Mouse (Mus musculus): ENCODE data around the gene Nabp2. TPM values are rescaled to one million over a fixed set of nuclear protein-coding genes. Genes with fewer than 3 reads are reported as not detected.

Nabp2 gene
- total RNA-seq, 1 experiment = 25.3 TPM

GRCm38 (mm10) chr10:128396017-128396673, 15.1 kb downstream of the Nabp2 start:
- in situ Hi-C loops (cut with MboI; ENCODE audit: low sequenced_read_pairs in 2 of 2, unreplicated experiment in 2 of 2) = no loop called here
- no peak for DNase-seq (ENCODE audit: low read depth, low spot score)

GRCm38 (mm10) chr10:128391850-128392249, 19.4 kb downstream of the Nabp2 start:
- H3K9ac ChIP-seq (ENCODE audit: insufficient read depth, low read depth, low read length, poor library complexity, severe bottlenecking) = no peak overlapping the region
- no peaks in the 10 kb centered on the region for H3K9me3 ChIP-seq (ENCODE audit: control insufficient read depth, insufficient read depth, low read depth, low read length)
- no peak overlapping the region for H3K27ac ChIP-seq (ENCODE audit: insufficient read depth, low read depth, low read length, poor library complexity, severe bottlenecking)
- TF ChIP-seq HCFC1 (IDR thresholded peaks at IDR 0.05; ENCODE audit: borderline replicate concordance, insufficient read depth, low read length) = no peak
- TF ChIP-seq CHD2 (IDR thresholded peaks at IDR 0.05; ENCODE audit: low read depth, low read length) = no peak
- no peak for TF ChIP-seq MAFK (IDR thresholded peaks at IDR 0.05; ENCODE audit: insufficient read depth, low read depth, low read length)
- no peak for TF ChIP-seq ZNF384 (IDR thresholded peaks at IDR 0.05; ENCODE audit: low read depth, low read length)
- no peak for TF ChIP-seq ZC3H11A (IDR thresholded peaks at IDR 0.05; ENCODE audit: borderline replicate concordance, low read depth, low read length)
- no peak for DNase-seq (ENCODE audit: low read depth, low spot score)
- peaks cover 60% of the 10 kb centered on the region for H3K36me3 ChIP-seq (ENCODE audit: control insufficient read depth, insufficient read depth, low read length, poor library complexity, severe bottlenecking)
- H3K4me1 ChIP-seq (ENCODE audit: control insufficient read depth in 2 of 2, insufficient read depth in 2 of 2, low read length in 2 of 2, poor library complexity in 1 of 2) = peaks cover 0 to 26% of the 10 kb centered on the region in 2 experiments; a peak in 1 of 4 replicates
- H3K4me3 ChIP-seq (ENCODE audit: insufficient read depth in 1 of 2, low read depth in 1 of 2, low read length in 2 of 2, poor library complexity in 1 of 2, severe bottlenecking in 1 of 2) = no peak overlapping the region
- in situ Hi-C loops (cut with MboI; ENCODE audit: low sequenced_read_pairs in 2 of 2, unreplicated experiment in 2 of 2) = no loop called here

More at GRCm38 (mm10) chr10:128396017-128396673, 15.1 kb downstream of the Nabp2 start:
- TF ChIP-seq ZC3H11A (IDR thresholded peaks at IDR 0.05; ENCODE audit: borderline replicate concordance, low read depth, low read length) (no peak), CHD2 (IDR thresholded peaks at IDR 0.05; ENCODE audit: low read depth, low read length) (no peak), HCFC1 (IDR thresholded peaks at IDR 0.05; ENCODE audit: borderline replicate concordance, insufficient read depth, low read length) (no peak), ZNF384 (IDR thresholded peaks at IDR 0.05; ENCODE audit: low read depth, low read length) (no peak), MAFK (IDR thresholded peaks at IDR 0.05; ENCODE audit: insufficient read depth, low read depth, low read length) (no peak)
- H3K9ac ChIP-seq (ENCODE audit: insufficient read depth, low read depth, low read length, poor library complexity, severe bottlenecking) = no peak overlapping the region
- peaks cover 21% of the 10 kb centered on the region for H3K36me3 ChIP-seq (ENCODE audit: control insufficient read depth, insufficient read depth, low read length, poor library complexity, severe bottlenecking)
- H3K27ac ChIP-seq (ENCODE audit: insufficient read depth, low read depth, low read length, poor library complexity, severe bottlenecking) = no peak overlapping the region
- H3K4me3 ChIP-seq (ENCODE audit: insufficient read depth in 1 of 2, low read depth in 1 of 2, low read length in 2 of 2, poor library complexity in 1 of 2, severe bottlenecking in 1 of 2) = no peak overlapping the region
- peaks cover 0 to 25% of the 10 kb centered on the region in 2 experiments; a peak in 1 of 4 replicates for H3K4me1 ChIP-seq (ENCODE audit: control insufficient read depth in 2 of 2, insufficient read depth in 2 of 2, low read length in 2 of 2, poor library complexity in 1 of 2)
- H3K9me3 ChIP-seq (ENCODE audit: control insufficient read depth, insufficient read depth, low read depth, low read length) = no peaks in the 10 kb centered on the region

- H3K36me3 ChIP-seq (ENCODE audit: control insufficient read depth, insufficient read depth, low read length, poor library complexity, severe bottlenecking) = peaks cover 63% of the 10 kb centered on the region
- no peaks in the 10 kb centered on the region for H3K9me3 ChIP-seq (ENCODE audit: control insufficient read depth, insufficient read depth, low read depth, low read length)
- H3K9ac ChIP-seq (ENCODE audit: insufficient read depth, low read depth, low read length, poor library complexity, severe bottlenecking) = no peak overlapping the region
- DNase-seq (ENCODE audit: low read depth, low spot score) = no peak
- H3K4me3 ChIP-seq (ENCODE audit: insufficient read depth in 1 of 2, low read depth in 1 of 2, low read length in 2 of 2, poor library complexity in 1 of 2, severe bottlenecking in 1 of 2) = no peak overlapping the region
- in situ Hi-C loops (cut with MboI; ENCODE audit: low sequenced_read_pairs in 2 of 2, unreplicated experiment in 2 of 2) = no loop called here
- TF ChIP-seq MAFK (IDR thresholded peaks at IDR 0.05; ENCODE audit: insufficient read depth, low read depth, low read length) = no peak
- no peak for TF ChIP-seq HCFC1 (IDR thresholded peaks at IDR 0.05; ENCODE audit: borderline replicate concordance, insufficient read depth, low read length)
- no peak for TF ChIP-seq ZC3H11A (IDR thresholded peaks at IDR 0.05; ENCODE audit: borderline replicate concordance, low read depth, low read length)
- no peak for TF ChIP-seq CHD2 (IDR thresholded peaks at IDR 0.05; ENCODE audit: low read depth, low read length)
- no peak for TF ChIP-seq ZNF384 (IDR thresholded peaks at IDR 0.05; ENCODE audit: low read depth, low read length)
- peaks cover 0 to 20% of the 10 kb centered on the region in 2 experiments; a peak in 1 of 4 replicates for H3K4me1 ChIP-seq (ENCODE audit: control insufficient read depth in 2 of 2, insufficient read depth in 2 of 2, low read length in 2 of 2, poor library complexity in 1 of 2)
- H3K27ac ChIP-seq (ENCODE audit: insufficient read depth, low read depth, low read length, poor library complexity, severe bottlenecking) = no peak overlapping the region
These were observed 20.9 kb downstream of the Nabp2 start for GRCm38 (mm10) chr10:128390366-128390765.

GRCm38 (mm10) chr10:128389570-128389969, 21.7 kb downstream of the Nabp2 start:
- DNase-seq (ENCODE audit: low read depth, low spot score) = no peak
- H3K27ac ChIP-seq (ENCODE audit: insufficient read depth, low read depth, low read length, poor library complexity, severe bottlenecking) = no peak overlapping the region
- in situ Hi-C loops (cut with MboI; ENCODE audit: low sequenced_read_pairs in 2 of 2, unreplicated experiment in 2 of 2) = no loop called here

More at GRCm38 (mm10) chr10:128389570-128389969, 21.7 kb downstream of the Nabp2 start:
- TF ChIP-seq HCFC1 (IDR thresholded peaks at IDR 0.05; ENCODE audit: borderline replicate concordance, insufficient read depth, low read length) = no peak
- TF ChIP-seq ZNF384 (IDR thresholded peaks at IDR 0.05; ENCODE audit: low read depth, low read length) = no peak
- no peak for TF ChIP-seq ZC3H11A (IDR thresholded peaks at IDR 0.05; ENCODE audit: borderline replicate concordance, low read depth, low read length)
- no peak for TF ChIP-seq MAFK (IDR thresholded peaks at IDR 0.05; ENCODE audit: insufficient read depth, low read depth, low read length)
- no peak for TF ChIP-seq CHD2 (IDR thresholded peaks at IDR 0.05; ENCODE audit: low read depth, low read length)
- Histone ChIP-seq H3K4me3 (ENCODE audit: insufficient read depth in 1 of 2, low read depth in 1 of 2, low read length in 2 of 2, poor library complexity in 1 of 2, severe bottlenecking in 1 of 2) (no peak overlapping the region), H3K36me3 (ENCODE audit: control insufficient read depth, insufficient read depth, low read length, poor library complexity, severe bottlenecking) (peaks cover 66% of the 10 kb centered on the region), H3K9me3 (ENCODE audit: control insufficient read depth, insufficient read depth, low read depth, low read length) (no peaks in the 10 kb centered on the region), H3K4me1 (ENCODE audit: control insufficient read depth in 2 of 2, insufficient read depth in 2 of 2, low read length in 2 of 2, poor library complexity in 1 of 2) (peaks cover 0 to 16% of the 10 kb centered on the region in 2 experiments; a peak in 1 of 4 replicates), H3K9ac (ENCODE audit: insufficient read depth, low read depth, low read length, poor library complexity, severe bottlenecking) (no peak overlapping the region)
